Mouse (Mus musculus): ENCODE measurements around the gene Dnase2a. TPM values are rescaled to one million over a fixed set of nuclear protein-coding genes. Genes with fewer than 3 reads are reported as not detected.

Gene Dnase2a
- total RNA-seq (2022), result 10 to 100 TPM in 3 of 4 experiments, 1 to 10 TPM in 1; 7.9 to 15.7 (median 12.3) TPM

GRCm38 (mm10) chr8:84908421-84909161, at the start of gene Dnase2a:
TSS of gene Dnase2a (plus strand) at chr8:84908560.
- DNase-seq (ENCODE audit: low spot score), result peak; percentile 98

- peak; percentile 37 for DNase-seq (ENCODE audit: low spot score)
Observed at GRCm38 (mm10) chr8:84871376-84872308, 36.7 kb upstream of the Dnase2a start, which contains the start of gene Syce2. TSS of gene Syce2 (plus strand) at chr8:84872111.

GRCm38 (mm10) chr8:84872309-84872965, 35.9 kb upstream of the Dnase2a start:
- no peak for DNase-seq (ENCODE audit: low spot score)

- no peak for DNase-seq (ENCODE audit: low spot score)
Observed at GRCm38 (mm10) chr8:84873016-84873415, 35.3 kb upstream of the Dnase2a start.

GRCm38 (mm10) chr8:84874339-84874738, 34.0 kb upstream of the Dnase2a start:
- no peak for DNase-seq (ENCODE audit: low spot score)

- DNase-seq (ENCODE audit: low spot score), result no peak
Observed at GRCm38 (mm10) chr8:84877297-84878035, 30.9 kb upstream of the Dnase2a start.

GRCm38 (mm10) chr8:84878915-84879314, 29.4 kb upstream of the Dnase2a start:
- DNase-seq (ENCODE audit: low spot score), result no peak

GRCm38 (mm10) chr8:84884728-84885127, 23.6 kb upstream of the Dnase2a start:
- no peak for DNase-seq (ENCODE audit: low spot score)

- DNase-seq (ENCODE audit: low spot score), result no peak
Observed at GRCm38 (mm10) chr8:84888280-84888679, 20.1 kb upstream of the Dnase2a start.

GRCm38 (mm10) chr8:84889141-84889540, 19.2 kb upstream of the Dnase2a start:
- DNase-seq (ENCODE audit: low spot score), result no peak

GRCm38 (mm10) chr8:84892993-84893708, 15.2 kb upstream of the Dnase2a start:
- DNase-seq (ENCODE audit: low spot score), result no peak

GRCm38 (mm10) chr8:84893709-84894134, 14.6 kb upstream of the Dnase2a start, which contains the start of gene Gcdh:
TSS of gene Gcdh (minus strand) at chr8:84893921.
- peak; percentile 98 for DNase-seq (ENCODE audit: low spot score)

GRCm38 (mm10) chr8:84895963-84896362, 12.4 kb upstream of the Dnase2a start:
- no peak for DNase-seq (ENCODE audit: low spot score)

GRCm38 (mm10) chr8:84901071-84901470, 7.3 kb upstream of the Dnase2a start:
- DNase-seq (ENCODE audit: low spot score), result no peak

GRCm38 (mm10) chr8:84901752-84902151, 6.6 kb upstream of the Dnase2a start, which contains the start of gene Klf1:
TSS of gene Klf1 (plus strand) at chr8:84901928.
- DNase-seq (ENCODE audit: low spot score), result no peak

GRCm38 (mm10) chr8:84902367-84902919, 5.9 kb upstream of the Dnase2a start:
- no peak for DNase-seq (ENCODE audit: low spot score)

GRCm38 (mm10) chr8:84902920-84903661, 5.3 kb upstream of the Dnase2a start:
- peak; percentile 89 for DNase-seq (ENCODE audit: low spot score)

GRCm38 (mm10) chr8:84904351-84904750, 4.0 kb upstream of the Dnase2a start:
- no peak for DNase-seq (ENCODE audit: low spot score)

GRCm38 (mm10) chr8:84907037-84907436, 1.3 kb upstream of the Dnase2a start:
- DNase-seq (ENCODE audit: low spot score), result no peak

Measured in heart, adult 8-10 months (tissue).